Mouse (Mus musculus): ENCODE data around the gene Capn12. TPM values are rescaled to one million over a fixed set of nuclear protein-coding genes. Genes with fewer than 3 reads are reported as not detected.
"Not testable (repeated sequence)": the region's sequence is repeated elsewhere in the genome, so short reads cannot be mapped to it uniquely, and the experiment has no call there.

The Capn12 gene
- polyA plus RNA-seq, 1 experiment from 2014 or later, result 0.64 TPM

GRCm38 (mm10) chr7:28870901-28871664, 10.1 kb upstream of the Capn12 start:
- no peak overlapping the region for H3K27ac ChIP-seq (ENCODE audit: low read depth, low read length)
- H3K9me3 ChIP-seq (ENCODE audit: control insufficient read depth, low read length), result no peaks in the 10 kb centered on the region
- H3K4me2 ChIP-seq (replicated peaks; ENCODE audit: low read depth, low read length), result no peak overlapping the region
- no peak overlapping the region for H3K9ac ChIP-seq (ENCODE audit: low read depth, low read length)
- no peaks in the 10 kb centered on the region for H3K27me3 ChIP-seq (ENCODE audit: control insufficient read depth, insufficient read depth, low read length)
- WGBS, result 90% methylated on average over 24 of the region's 24 CpGs
- no peak overlapping the region for H3K4me3 ChIP-seq (ENCODE audit: low read length)
- H3K36me3 ChIP-seq (ENCODE audit: control insufficient read depth, insufficient read depth, low read length), result no peaks in the 10 kb centered on the region
- ATAC-seq (ENCODE audit: low FRiP score, low TSS enrichment), result no peak
- H3K4me1 ChIP-seq (ENCODE audit: control insufficient read depth, insufficient read depth, low read length), result no peaks in the 10 kb centered on the region; the same call in 1 of the 2 replicates

GRCm38 (mm10) chr7:28874565-28874964, 6.7 kb upstream of the Capn12 start:
- WGBS, result 68% methylated on average over 2 of the region's 2 CpGs
- H3K4me2 ChIP-seq (replicated peaks; ENCODE audit: low read depth, low read length), result no peak overlapping the region
- no peak overlapping the region for H3K9ac ChIP-seq (ENCODE audit: low read depth, low read length)
- H3K9me3 ChIP-seq (ENCODE audit: control insufficient read depth, low read length), result no peaks in the 10 kb centered on the region
- no peaks in the 10 kb centered on the region for H3K27me3 ChIP-seq (ENCODE audit: control insufficient read depth, insufficient read depth, low read length)
- H3K27ac ChIP-seq (ENCODE audit: low read depth, low read length), result no peak overlapping the region
- H3K4me3 ChIP-seq (ENCODE audit: low read length), result no peak overlapping the region
- H3K36me3 ChIP-seq (ENCODE audit: control insufficient read depth, insufficient read depth, low read length), result no peaks in the 10 kb centered on the region
- ATAC-seq (ENCODE audit: low FRiP score, low TSS enrichment), result no peak
- no peaks in the 10 kb centered on the region for H3K4me1 ChIP-seq (ENCODE audit: control insufficient read depth, insufficient read depth, low read length)

GRCm38 (mm10) chr7:28876099-28876498, 5.1 kb upstream of the Capn12 start:
- 80% methylated on average over 4 of the region's 4 CpGs for WGBS

GRCm38 (mm10) chr7:28877155-28877554, 4.1 kb upstream of the Capn12 start:
- Histone ChIP-seq H3K27ac (ENCODE audit: low read depth, low read length) (no peak overlapping the region), H3K4me1 (ENCODE audit: control insufficient read depth, insufficient read depth, low read length) (peaks cover 7% of the 10 kb centered on the region; the same call in 1 of the 2 replicates), H3K9ac (ENCODE audit: low read depth, low read length) (no peak overlapping the region), H3K27me3 (ENCODE audit: control insufficient read depth, insufficient read depth, low read length) (no peaks in the 10 kb centered on the region), H3K9me3 (ENCODE audit: control insufficient read depth, low read length) (no peaks in the 10 kb centered on the region), H3K36me3 (ENCODE audit: control insufficient read depth, insufficient read depth, low read length) (no peaks in the 10 kb centered on the region), H3K4me3 (ENCODE audit: low read length) (no peak overlapping the region), H3K4me2 (replicated peaks; ENCODE audit: low read depth, low read length) (no peak overlapping the region)
- WGBS, result 85% methylated on average over 7 of the region's 7 CpGs
- no peak for ATAC-seq (ENCODE audit: low FRiP score, low TSS enrichment)

More at GRCm38 (mm10) chr7:28876099-28876498, 5.1 kb upstream of the Capn12 start:
- Histone ChIP-seq H3K4me1 (ENCODE audit: control insufficient read depth, insufficient read depth, low read length) (0 out of 2 replicates have a peak, but pooled peaks cover 1% of the 10 kb centered on the region), H3K4me3 (ENCODE audit: low read length) (no peak overlapping the region), H3K36me3 (ENCODE audit: control insufficient read depth, insufficient read depth, low read length) (no peaks in the 10 kb centered on the region), H3K27me3 (ENCODE audit: control insufficient read depth, insufficient read depth, low read length) (no peaks in the 10 kb centered on the region), H3K9ac (ENCODE audit: low read depth, low read length) (no peak overlapping the region), H3K4me2 (replicated peaks; ENCODE audit: low read depth, low read length) (no peak overlapping the region), H3K9me3 (ENCODE audit: control insufficient read depth, low read length) (no peaks in the 10 kb centered on the region), H3K27ac (ENCODE audit: low read depth, low read length) (no peak overlapping the region)
- ATAC-seq (ENCODE audit: low FRiP score, low TSS enrichment), result no peak

GRCm38 (mm10) chr7:28877856-28878255, 3.4 kb upstream of the Capn12 start:
- H3K4me2 ChIP-seq (replicated peaks; ENCODE audit: low read depth, low read length), result no peak overlapping the region
- WGBS, result 63% methylated on average over 4 of the region's 4 CpGs
- H3K36me3 ChIP-seq (ENCODE audit: control insufficient read depth, insufficient read depth, low read length), result no peaks in the 10 kb centered on the region
- H3K9ac ChIP-seq (ENCODE audit: low read depth, low read length), result no peak overlapping the region
- no peaks in the 10 kb centered on the region for H3K27me3 ChIP-seq (ENCODE audit: control insufficient read depth, insufficient read depth, low read length)
- no peak for ATAC-seq (ENCODE audit: low FRiP score, low TSS enrichment)
- peaks cover 7% of the 10 kb centered on the region; the same call in 1 of the 2 replicates for H3K4me1 ChIP-seq (ENCODE audit: control insufficient read depth, insufficient read depth, low read length)
- H3K9me3 ChIP-seq (ENCODE audit: control insufficient read depth, low read length), result no peaks in the 10 kb centered on the region
- no peak overlapping the region for H3K4me3 ChIP-seq (ENCODE audit: low read length)
- no peak overlapping the region for H3K27ac ChIP-seq (ENCODE audit: low read depth, low read length)

GRCm38 (mm10) chr7:28879606-28880005, 1.6 kb upstream of the Capn12 start:
- Histone ChIP-seq H3K27me3 (ENCODE audit: control insufficient read depth, insufficient read depth, low read length) (no peaks in the 10 kb centered on the region), H3K4me1 (ENCODE audit: control insufficient read depth, insufficient read depth, low read length) (peaks cover 7% of the 10 kb centered on the region; the same call in 1 of the 2 replicates), H3K4me2 (replicated peaks; ENCODE audit: low read depth, low read length) (no peak overlapping the region), H3K9me3 (ENCODE audit: control insufficient read depth, low read length) (no peaks in the 10 kb centered on the region), H3K27ac (ENCODE audit: low read depth, low read length) (no peak overlapping the region), H3K36me3 (ENCODE audit: control insufficient read depth, insufficient read depth, low read length) (no peaks in the 10 kb centered on the region), H3K4me3 (ENCODE audit: low read length) (no peak overlapping the region), H3K9ac (ENCODE audit: low read depth, low read length) (no peak overlapping the region)
- 77% methylated on average over 7 of the region's 7 CpGs for WGBS
- no peak for ATAC-seq (ENCODE audit: low FRiP score, low TSS enrichment)

- peaks cover 7% of the 10 kb centered on the region; the same call in 1 of the 2 replicates for H3K4me1 ChIP-seq (ENCODE audit: control insufficient read depth, insufficient read depth, low read length)
- H3K4me3 ChIP-seq (ENCODE audit: low read length), result no peak overlapping the region
- H3K4me2 ChIP-seq (replicated peaks; ENCODE audit: low read depth, low read length), result no peak overlapping the region
- no peak overlapping the region for H3K27ac ChIP-seq (ENCODE audit: low read depth, low read length)
- H3K27me3 ChIP-seq (ENCODE audit: control insufficient read depth, insufficient read depth, low read length), result no peaks in the 10 kb centered on the region
- no peaks in the 10 kb centered on the region for H3K36me3 ChIP-seq (ENCODE audit: control insufficient read depth, insufficient read depth, low read length)
- 71% methylated on average over 10 of the region's 10 CpGs for WGBS
- no peaks in the 10 kb centered on the region for H3K9me3 ChIP-seq (ENCODE audit: control insufficient read depth, low read length)
- H3K9ac ChIP-seq (ENCODE audit: low read depth, low read length), result no peak overlapping the region
- ATAC-seq (ENCODE audit: low FRiP score, low TSS enrichment), result no peak
These were observed 668 bp upstream of the Capn12 start for GRCm38 (mm10) chr7:28880554-28880953.

- Histone ChIP-seq H3K36me3 (ENCODE audit: control insufficient read depth, insufficient read depth, low read length) (no peaks in the 10 kb centered on the region), H3K4me1 (ENCODE audit: control insufficient read depth, insufficient read depth, low read length) (peaks cover 7% of the 10 kb centered on the region; the same call in 1 of the 2 replicates), H3K4me3 (ENCODE audit: low read length) (no peak overlapping the region), H3K9me3 (ENCODE audit: control insufficient read depth, low read length) (no peaks in the 10 kb centered on the region), H3K9ac (ENCODE audit: low read depth, low read length) (no peak overlapping the region), H3K27ac (ENCODE audit: low read depth, low read length) (no peak overlapping the region), H3K4me2 (replicated peaks; ENCODE audit: low read depth, low read length) (no peak overlapping the region), H3K27me3 (ENCODE audit: control insufficient read depth, insufficient read depth, low read length) (peaks cover 8% of the 10 kb centered on the region)
- WGBS, result 85% methylated on average over 11 of the region's 11 CpGs
- no peak for ATAC-seq (ENCODE audit: low FRiP score, low TSS enrichment)
These were observed 1.8 kb downstream of the Capn12 start for GRCm38 (mm10) chr7:28883039-28883438.

- not testable (repeated sequence) for H3K4me3 ChIP-seq (ENCODE audit: low read length); H3K36me3 ChIP-seq (ENCODE audit: control insufficient read depth, insufficient read depth, low read length); H3K4me2 ChIP-seq (replicated peaks; ENCODE audit: low read depth, low read length); H3K9ac ChIP-seq (ENCODE audit: low read depth, low read length); ATAC-seq (ENCODE audit: low FRiP score, low TSS enrichment); H3K9me3 ChIP-seq (ENCODE audit: control insufficient read depth, low read length); H3K27ac ChIP-seq (ENCODE audit: low read depth, low read length)
- peaks cover 12% of the 10 kb centered on the region for H3K4me1 ChIP-seq (ENCODE audit: control insufficient read depth, insufficient read depth, low read length)
- WGBS, result 93% methylated on average over 4 of the region's 4 CpGs
- peaks cover 15% of the 10 kb centered on the region for H3K27me3 ChIP-seq (ENCODE audit: control insufficient read depth, insufficient read depth, low read length)
These were observed 2.5 kb downstream of the Capn12 start for GRCm38 (mm10) chr7:28883704-28884103.

All from kidney, embryonic 14.5 days (tissue).